Mouse (Mus musculus) heart, adult 2 months (tissue): Measurements from ENCODE around the gene Zc3h14. TPM values are rescaled to one million over a fixed set of nuclear protein-coding genes. Genes with fewer than 3 reads are reported as not detected.

Source experiments
- DNase-seq, 2 experiments: peaks; one replicate each; pipeline ENCODE4 v3.0.0; 2021
- H3K27ac ChIP-seq: fragments of 200-600 bp; 2 replicates; pipeline ENCODE4 v1.8.1; 2022
- H3K27me3 ChIP-seq: fragments of 200-500 bp; 2 replicates; pipeline ENCODE4 v1.6.1; 2012; ENCODE audit warnings: mild to moderate bottlenecking, low read length, inconsistent platforms, mixed read lengths; ENCODE audit not compliant: control insufficient read depth, insufficient read depth
- H3K36me3 ChIP-seq: fragments of 200-500 bp; 2 replicates; pipeline ENCODE4 v1.6.1; 2012; ENCODE audit warnings: low read length, inconsistent platforms; ENCODE audit not compliant: control insufficient read depth, insufficient read depth
- H3K4me1 ChIP-seq: fragments of 200-500 bp; 2 replicates; pipeline ENCODE4 v1.6.1; 2011; ENCODE audit warnings: low read length; ENCODE audit not compliant: control insufficient read depth, insufficient read depth
- H3K4me3 ChIP-seq: fragments of 200-600 bp; 2 replicates; pipeline ENCODE4 v1.8.1; 2022
- H3K79me2 ChIP-seq: fragments of 200-500 bp; replicated peaks from 2 replicates; pipeline ENCODE4 v1.6.1; 2012; ENCODE audit warnings: mild to moderate bottlenecking, inconsistent platforms, low read length, moderate library complexity, mixed read lengths; ENCODE audit not compliant: control insufficient read depth, insufficient read depth
- H3K9ac ChIP-seq: fragments of 200-500 bp; 2 replicates; pipeline ENCODE4 v1.6.1; 2012; ENCODE audit warnings: low read depth, mild to moderate bottlenecking, control low read depth, inconsistent platforms, low read length, mixed read lengths
- CTCF ChIP-seq: fragments of 200-600 bp; IDR thresholded peaks from 2 replicates; pipeline ENCODE4 v1.8.1; 2022; ENCODE audit warnings: antibody characterized with exemption, mild to moderate bottlenecking, moderate library complexity
- EP300 ChIP-seq: fragments of 200-500 bp; IDR thresholded peaks from 2 replicates; pipeline ENCODE4 v1.6.1; 2011; ENCODE audit warnings: low read depth, low read length, control low read depth; ENCODE audit not compliant: insufficient read depth
- POLR2A ChIP-seq: fragments of 200-500 bp; IDR thresholded peaks from 2 replicates; pipeline ENCODE4 v1.6.1; 2011; ENCODE audit warnings: mild to moderate bottlenecking, low read depth, low read length, control low read depth; ENCODE audit not compliant: insufficient read depth
- WGBS: fragments of 180-500 bp; shearing (Covaris S2); methylation state at CpG from one replicate; pipeline ENCODE4 v1.1.7; 2018; 5-methylcytosine and 5-hydroxymethylcytosine counted together
- intact Hi-C: fragments of 180-260 bp; cut with DNase I; formaldehyde crosslinking; loops from one replicate; pipeline ENCODE4 v1.15.1; 2025
- polyA plus RNA-seq: library from polyadenylated mRNA; depleted of rRNA; stranded (reverse); fragments of >200 nt; gene quantifications from 2 replicates; pipeline ENCODE4 v1.2.3, GENCODE M21; 2012; rRNA removed
- total RNA-seq, 2 experiments: library from RNA; stranded (reverse); gene quantifications; 2 replicates each; pipeline ENCODE4 v1.2.3; 2021

Gene Zc3h14
- total and polyA plus RNA-seq, 3 experiments, result 57.0 to 60.1 (median 59.6) TPM

GRCm38 (mm10) chr12:98835466-98835865, 88.7 kb downstream of the Zc3h14 start:
- TF ChIP-seq CTCF (no peak), EP300 (no peak), POLR2A (no peak)
- Histone ChIP-seq H3K27me3 (no peaks in the 10 kb centered on the region), H3K79me2 (no peaks in the 10 kb centered on the region), H3K9ac (no peak overlapping the region), H3K27ac (no peak overlapping the region), H3K36me3 (0 out of 2 replicates have a peak, but pooled peaks cover 2% of the 10 kb centered on the region), H3K4me1 (no peaks in the 10 kb centered on the region; the same call in 1 of the 2 replicates), H3K4me3 (no peak overlapping the region)
- no peak for DNase-seq
- intact Hi-C loops, result no loop called here
- 83% methylated on average over 2 of the region's 2 CpGs for WGBS

Other genes starting within 250 kb of the Zc3h14 start
- gene Kcnk10, start 168.7 kb upstream of the Zc3h14 start, total RNA-seq, result not detected
- 0.03 and 0.16 TPM in 2 replicates for gene Kcnk10, start 168.7 kb upstream of the Zc3h14 start, polyA plus RNA-seq
- 1 to 10 TPM; 5.2 to 6.5 TPM for gene Spata7, start 118.8 kb upstream of the Zc3h14 start, total RNA-seq
- 2.2 and 3.0 TPM in 2 replicates for gene Spata7, start 118.8 kb upstream of the Zc3h14 start, polyA plus RNA-seq
- gene Ptpn21, start 9.6 kb upstream of the Zc3h14 start, total RNA-seq, result 10 to 100 TPM; 29.1 to 29.3 TPM
- 19.4 and 24.7 TPM in 2 replicates for gene Ptpn21, start 9.6 kb upstream of the Zc3h14 start, polyA plus RNA-seq
- gene Eml5, start 154.5 kb downstream of the Zc3h14 start, total RNA-seq, result 1 to 10 TPM; 2.4 to 3.8 TPM
- 2.5 and 3.0 TPM in 2 replicates for gene Eml5, start 154.5 kb downstream of the Zc3h14 start, polyA plus RNA-seq
- gene Ttc8, start 173.6 kb downstream of the Zc3h14 start, total RNA-seq, result 1 to 10 TPM; 5.6 to 5.9 TPM
- 4.5 and 7.5 TPM in 2 replicates for gene Ttc8, start 173.6 kb downstream of the Zc3h14 start, polyA plus RNA-seq